Mouse (Mus musculus): ENCODE measurements at regions not wholly inside any gene's neighbourhood (a gene's known extent, or its start where the extent isn't known, plus 50 kb on each side); places are given as distances from the start of the nearest gene placed in this dataset.
"Not testable (repeated sequence)": the region's sequence is repeated elsewhere in the genome, so short reads cannot be mapped to it uniquely, and the experiment has no call there.

GRCm38 (mm10) chr5:118464931-118465801 is 95.3 kb upstream of the Med13l start:
- no peak for DNase-seq

GRCm38 (mm10) chr5:118465991-118466750 is 94.3 kb upstream of the Med13l start:
- no peak for DNase-seq

GRCm38 (mm10) chr5:118468739-118469138 is 91.7 kb upstream of the Med13l start:
- no peak for DNase-seq

- no peak for DNase-seq
These were observed 88.9 kb upstream of the Med13l start for GRCm38 (mm10) chr5:118471569-118471968.

- DNase-seq: no peak
These were observed 88.2 kb upstream of the Med13l start for GRCm38 (mm10) chr5:118472291-118472690.

GRCm38 (mm10) chr5:118473128-118473730 is 87.2 kb upstream of the Med13l start:
- no peak for DNase-seq

GRCm38 (mm10) chr5:118476597-118476996 is 83.9 kb upstream of the Med13l start:
- no peak for DNase-seq

GRCm38 (mm10) chr5:118477131-118478119 is 83.1 kb upstream of the Med13l start:
- DNase-seq: no peak

- DNase-seq: peak; percentile 47
These were observed 82.2 kb upstream of the Med13l start for GRCm38 (mm10) chr5:118478120-118478768.

- no peak for DNase-seq
These were observed 80.5 kb upstream of the Med13l start for GRCm38 (mm10) chr5:118480000-118480399.

- no peak for DNase-seq
These were observed 79.3 kb upstream of the Med13l start for GRCm38 (mm10) chr5:118480965-118481793.

GRCm38 (mm10) chr5:118481794-118482049 is 78.8 kb upstream of the Med13l start:
- DNase-seq: no peak

GRCm38 (mm10) chr5:118482598-118482997 is 77.9 kb upstream of the Med13l start:
- no peak for DNase-seq

- no peak for DNase-seq
These were observed 77.5 kb upstream of the Med13l start for GRCm38 (mm10) chr5:118483001-118483400.

GRCm38 (mm10) chr5:118483532-118483931 is 76.9 kb upstream of the Med13l start:
- no peak for DNase-seq

GRCm38 (mm10) chr5:118485191-118485590 is 75.3 kb upstream of the Med13l start:
- no peak for DNase-seq

- DNase-seq: not testable (repeated sequence)
These were observed 68.0 kb upstream of the Med13l start for GRCm38 (mm10) chr5:118492522-118492921.

GRCm38 (mm10) chr5:118494649-118495477 is 65.6 kb upstream of the Med13l start:
- DNase-seq: no peak

- no peak for DNase-seq
These were observed 65.1 kb upstream of the Med13l start for GRCm38 (mm10) chr5:118495478-118495760.

- DNase-seq: no peak
These were observed 58.9 kb upstream of the Med13l start for GRCm38 (mm10) chr5:118501624-118502023.

Data from right cerebral cortex, postnatal 14 days (tissue).